Mouse (Mus musculus) CD4-positive helper T cell, adult 2 months (primary cell): ENCODE results near the gene Skiv2l.
"Not testable (repeated sequence)": the region's sequence is repeated elsewhere in the genome, so short reads cannot be mapped to it uniquely, and the experiment has no call there.

Experiments used
- DNase-seq: peaks from one replicate; pipeline ENCODE4 v3.0.0-alpha.2; 2012; ENCODE audit warnings: low read depth, missing footprints, low spot score

Gene Skiv2l

GRCm38 (mm10) chr17:34813747-34814146 is 36.3 kb downstream of the Skiv2l start:
- DNase-seq: peak; percentile 35

- DNase-seq: no peak
Measured at GRCm38 (mm10) chr17:34811275-34811674, 38.7 kb downstream of the Skiv2l start.

GRCm38 (mm10) chr17:34810811-34811210 is 39.2 kb downstream of the Skiv2l start:
- DNase-seq: not testable (repeated sequence)

- not testable (repeated sequence) for DNase-seq
Measured at GRCm38 (mm10) chr17:34810411-34810810, 39.6 kb downstream of the Skiv2l start.

- DNase-seq: no peak
Measured at GRCm38 (mm10) chr17:34808599-34809205, 41.3 kb downstream of the Skiv2l start.

- DNase-seq: no peak
Measured at GRCm38 (mm10) chr17:34807176-34807575, 42.8 kb downstream of the Skiv2l start.

- DNase-seq: no peak
Measured at GRCm38 (mm10) chr17:34804871-34805562, 45.0 kb downstream of the Skiv2l start.

GRCm38 (mm10) chr17:34804301-34804700 is 45.7 kb downstream of the Skiv2l start, which contains the start of gene Cyp21a1:
Gene Cyp21a1 (minus strand): TSS chr17:34804561.
- DNase-seq: not testable (repeated sequence)

- DNase-seq: not testable (repeated sequence)
Measured at GRCm38 (mm10) chr17:34803367-34803766, 46.6 kb downstream of the Skiv2l start.

- DNase-seq: not testable (repeated sequence)
Measured at GRCm38 (mm10) chr17:34802756-34803155, 47.3 kb downstream of the Skiv2l start.

GRCm38 (mm10) chr17:34800781-34801305 is 49.2 kb downstream of the Skiv2l start:
- DNase-seq: not testable (repeated sequence)

- DNase-seq: no peak
Measured at GRCm38 (mm10) chr17:34799531-34799925, 50.5 kb downstream of the Skiv2l start.

- no peak for DNase-seq
Measured at GRCm38 (mm10) chr17:34798866-34799530, 51.0 kb downstream of the Skiv2l start.

GRCm38 (mm10) chr17:34798071-34798470 is 51.9 kb downstream of the Skiv2l start:
- not testable (repeated sequence) for DNase-seq

- not testable (repeated sequence) for DNase-seq
Measured at GRCm38 (mm10) chr17:34797211-34797995, 52.6 kb downstream of the Skiv2l start.

GRCm38 (mm10) chr17:34796311-34797140 is 53.5 kb downstream of the Skiv2l start:
- DNase-seq: no peak

GRCm38 (mm10) chr17:34795633-34796032 is 54.4 kb downstream of the Skiv2l start:
- peak; percentile 21 for DNase-seq

- DNase-seq: no peak
Measured at GRCm38 (mm10) chr17:34795016-34795415, 55.0 kb downstream of the Skiv2l start.
